Mouse (Mus musculus): ENCODE measurements around the gene Ptgs1.

- no peak for TF ChIP-seq CTCF (IDR thresholded peaks at IDR 0.05; ENCODE audit: low read depth, low read length)
- TF ChIP-seq GATA1 (IDR thresholded peaks at IDR 0.05; ENCODE audit: borderline replicate concordance, low read length): no peak
These were observed 27.7 kb upstream of the Ptgs1 start for GRCm38 (mm10) chr2:36202611-36202880.
